Mouse (Mus musculus) CD4-positive, CD25-positive, alpha-beta regulatory T cell, adult 4 months (primary cell): ENCODE measurements at regions not wholly inside any gene's neighbourhood (a gene's known extent, or its start where the extent isn't known, plus 50 kb on each side); places are given as distances from the start of the nearest gene placed in this dataset.
A peak's percentile ranks its signal among the peaks of the same experiment; 100 is the strongest.

Source experiments
- ATAC-seq: one replicate; pipeline ENCODE4 v1.8.0; 2017

DNA sequence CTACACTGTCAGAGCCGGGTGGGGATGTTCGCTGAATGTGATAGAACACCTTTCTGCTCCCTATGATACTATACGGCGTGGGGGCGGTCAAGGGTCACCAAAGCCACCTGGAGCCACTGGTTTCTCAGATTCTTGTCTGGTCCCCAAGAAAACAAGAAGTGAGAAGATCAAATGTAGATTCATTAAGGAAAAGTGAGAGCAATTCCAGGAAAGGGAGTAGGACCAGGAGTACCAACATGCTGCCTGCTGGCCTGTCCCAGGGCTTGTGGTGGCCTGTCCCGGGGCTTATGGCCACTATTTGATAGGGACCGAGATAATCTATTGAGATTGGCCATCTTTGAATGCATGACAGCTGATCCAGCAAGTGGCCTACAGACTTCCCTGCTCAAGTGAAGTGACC is 58.8 kb upstream of the Fut8 start:
- ATAC-seq = no peak

- ATAC-seq = peak; percentile 66
Measured at GRCm38 (mm10) chr12:77177811-77178578, 59.9 kb upstream of the Fut8 start.

- peak; percentile 58 for ATAC-seq
Measured at GRCm38 (mm10) chr12:77177303-77177702, 60.6 kb upstream of the Fut8 start.

- ATAC-seq = no peak
Measured at GRCm38 (mm10) chr12:77174032-77174431, 63.9 kb upstream of the Fut8 start.

DNA sequence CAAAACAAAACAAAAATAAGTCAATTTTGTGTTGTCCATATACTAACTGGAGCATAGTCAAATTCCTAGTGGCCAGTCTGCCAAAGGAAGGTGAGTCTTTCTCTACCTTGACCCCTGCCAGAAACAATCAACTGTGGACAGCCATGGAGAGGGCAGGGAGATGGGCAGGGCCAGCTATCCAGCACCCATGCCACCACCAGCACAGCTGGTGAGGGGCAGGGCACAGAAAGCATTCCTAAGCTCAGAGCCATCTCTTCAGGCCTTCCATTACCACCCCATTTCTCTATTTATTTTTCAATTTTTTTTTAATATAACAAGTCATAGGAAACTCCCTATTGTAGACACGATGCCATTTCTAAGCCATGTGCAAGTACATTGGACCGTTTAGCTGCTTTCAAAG is 65.4 kb upstream of the Fut8 start:
- no peak for ATAC-seq

DNA sequence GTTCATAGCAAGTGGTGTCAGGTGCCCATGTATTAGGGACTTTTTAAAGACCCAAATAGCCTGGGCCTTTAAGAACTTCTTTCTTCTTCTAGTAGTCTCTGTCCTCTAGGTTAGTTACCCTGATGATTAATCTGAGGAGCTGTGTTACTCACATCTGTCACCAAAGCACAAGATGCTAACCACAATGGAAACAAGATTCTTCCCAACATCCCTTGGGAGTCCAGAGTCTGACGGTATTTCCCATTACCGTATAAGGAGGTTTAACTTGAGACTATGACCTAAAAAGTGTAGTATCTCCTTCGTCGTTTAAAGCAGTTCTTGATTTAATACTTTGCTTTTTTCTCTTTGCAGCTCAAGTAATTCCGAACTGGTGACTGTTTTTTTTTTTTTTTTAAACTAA is 67.7 kb upstream of the Fut8 start:
- no peak for ATAC-seq

DNA sequence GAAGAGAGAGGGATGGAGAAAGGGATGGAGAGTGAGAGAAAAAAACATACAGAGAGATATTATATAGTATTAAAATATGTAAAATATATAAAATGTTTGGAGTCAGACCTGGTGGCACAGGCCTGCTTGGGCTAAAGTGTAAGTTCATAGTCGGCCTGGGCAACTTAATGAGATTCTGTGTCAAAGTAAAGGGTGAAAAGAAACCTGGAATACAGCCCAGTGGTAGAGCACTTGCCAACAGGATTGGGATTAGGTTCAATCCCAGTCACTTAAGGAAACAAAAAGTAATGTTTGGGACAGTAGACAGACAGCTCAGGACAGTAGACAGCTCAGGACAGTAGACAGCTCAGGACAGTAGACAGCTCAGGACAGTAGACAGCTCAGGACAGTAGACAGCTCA is 69.6 kb upstream of the Fut8 start:
- no peak for ATAC-seq

GRCm38 (mm10) chr12:77156698-77157097 is 81.2 kb upstream of the Fut8 start:
- no peak for ATAC-seq

- ATAC-seq = no peak
Measured at GRCm38 (mm10) chr12:77155626-77156025, 82.3 kb upstream of the Fut8 start.

DNA sequence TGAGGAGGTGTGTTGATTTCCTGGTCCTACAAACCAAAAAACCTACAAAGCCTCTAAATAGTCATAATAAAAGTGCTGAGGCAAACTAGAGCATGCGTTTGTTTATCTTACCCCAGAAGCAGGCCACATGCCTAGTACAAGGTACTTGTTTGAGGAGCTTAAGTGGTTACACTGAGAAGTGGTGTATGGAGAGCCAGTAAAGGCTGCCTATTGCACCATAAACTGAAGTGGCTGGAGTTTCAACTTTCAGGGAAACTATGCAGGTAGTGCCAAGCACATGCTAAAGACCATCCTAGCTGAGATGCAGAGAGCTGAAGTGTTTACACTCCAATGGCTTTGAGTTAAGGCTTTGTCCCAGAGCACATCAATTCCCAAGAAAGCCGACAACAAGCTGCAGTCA is 86.5 kb upstream of the Fut8 start:
- ATAC-seq = no peak

DNA sequence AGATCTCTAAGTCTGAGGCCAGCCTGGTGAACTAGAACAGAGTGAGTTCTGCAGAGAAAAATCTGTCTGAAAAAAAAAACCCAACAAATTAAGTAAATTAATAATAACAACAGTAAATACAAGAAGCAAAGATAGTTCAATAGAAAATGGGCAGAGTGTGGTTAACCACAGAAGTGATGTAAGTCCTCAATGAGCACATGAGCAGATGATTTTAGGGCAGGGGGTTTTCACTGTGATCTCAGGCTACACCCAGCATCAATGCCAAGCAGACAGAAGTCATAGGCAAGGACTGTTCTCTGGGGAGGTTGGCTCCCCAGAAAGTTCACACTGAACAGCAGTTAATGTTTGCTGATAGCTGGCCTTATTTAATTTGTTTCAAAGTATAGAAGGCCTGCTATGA is 88.1 kb upstream of the Fut8 start:
- no peak for ATAC-seq

DNA sequence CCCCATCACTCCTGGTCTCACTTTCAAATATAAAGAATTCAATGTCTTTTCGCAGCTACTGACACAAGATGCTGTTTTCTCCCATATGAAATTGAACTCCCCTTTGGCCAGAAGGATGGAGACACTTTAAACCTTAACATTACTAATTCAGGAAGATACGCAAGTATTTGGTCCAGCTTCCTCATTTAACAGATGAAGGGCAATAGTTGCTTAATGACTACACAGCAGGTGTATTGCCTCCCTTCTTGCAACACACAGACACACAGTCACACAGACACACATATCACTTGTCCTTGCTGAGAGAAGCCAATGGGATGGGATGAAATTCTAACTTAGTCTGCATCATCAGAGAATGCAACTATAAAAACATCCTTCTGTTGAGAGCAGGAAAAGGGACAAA is 89.8 kb upstream of the Fut8 start:
- no peak for ATAC-seq

- ATAC-seq = no peak
Measured at GRCm38 (mm10) chr12:77143958-77144357, 94.0 kb upstream of the Fut8 start.

GRCm38 (mm10) chr12:77143521-77143920 is 94.4 kb upstream of the Fut8 start:
- no peak for ATAC-seq

GRCm38 (mm10) chr12:77143105-77143504 is 94.8 kb upstream of the Fut8 start:
- no peak for ATAC-seq

- no peak for ATAC-seq
Measured at GRCm38 (mm10) chr12:77142224-77142623, 95.7 kb upstream of the Fut8 start.

DNA sequence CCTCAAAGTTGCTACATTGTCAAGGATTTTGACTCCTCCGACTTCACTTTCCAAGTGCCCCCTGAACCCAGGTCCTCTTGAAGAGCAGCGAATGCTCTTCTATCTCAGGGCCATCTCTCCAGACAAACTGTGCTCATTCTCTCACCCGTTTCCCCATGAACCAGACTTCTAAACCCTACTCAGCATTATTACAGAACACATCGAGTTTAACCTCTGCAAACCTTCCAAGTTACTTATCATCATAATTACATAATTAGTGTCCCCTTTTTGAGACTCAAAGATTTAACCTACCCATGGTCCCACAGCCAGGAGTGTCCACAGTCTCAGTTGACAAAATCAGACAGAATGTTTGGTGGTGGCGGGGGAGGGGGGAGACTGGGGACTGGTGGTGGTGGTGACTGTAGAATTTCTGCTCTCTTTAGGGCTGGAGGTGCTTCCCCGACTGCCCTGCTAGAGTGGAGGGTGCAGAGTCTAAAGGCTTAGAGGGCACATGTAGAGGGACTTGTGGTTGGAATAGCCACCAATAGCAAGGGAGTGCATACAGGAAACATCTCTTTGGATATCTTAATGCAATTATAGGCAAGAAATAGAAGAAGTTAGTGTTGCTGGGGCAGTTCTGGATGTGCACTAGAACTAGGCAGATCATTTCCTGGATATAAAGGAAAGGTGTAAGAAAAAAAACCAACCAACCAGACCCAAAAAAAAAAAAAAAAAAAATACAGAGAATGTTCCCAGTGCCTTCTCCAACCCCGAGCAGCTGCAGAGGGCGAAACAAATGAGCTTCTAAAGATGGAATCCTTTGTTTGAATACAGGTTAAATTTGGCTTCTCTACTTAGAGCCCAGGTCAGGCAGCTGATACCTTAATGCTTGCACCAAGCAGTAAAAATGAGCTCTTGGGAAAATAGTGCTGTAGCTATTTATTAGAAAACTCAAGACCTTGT is 96.4 kb upstream of the Fut8 start:
- ATAC-seq = no peak

DNA sequence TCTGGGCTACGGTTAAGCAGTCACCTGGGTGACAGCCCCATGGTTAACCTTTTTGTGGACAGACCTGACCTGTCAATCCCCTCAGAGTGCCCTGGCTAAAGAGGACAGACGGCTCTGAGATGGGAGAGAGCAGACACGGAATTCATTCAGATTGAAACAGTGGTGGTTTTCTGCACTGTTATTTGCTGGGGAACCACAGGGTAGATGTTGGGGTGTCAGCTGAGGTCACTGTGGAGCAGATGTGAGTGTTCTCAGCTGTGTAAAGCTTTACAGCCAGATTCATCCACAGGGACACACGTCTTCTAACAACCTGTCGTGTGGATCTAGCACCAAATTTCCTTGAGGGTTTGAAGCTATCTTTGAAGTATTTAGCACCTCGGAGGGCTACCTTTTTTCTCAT is 97.3 kb upstream of the Fut8 start:
- no peak for ATAC-seq

GRCm38 (mm10) chr12:77140141-77140540 is 97.8 kb upstream of the Fut8 start:
- no peak for ATAC-seq

- no peak for ATAC-seq
Measured at GRCm38 (mm10) chr12:77139718-77140117, 98.2 kb upstream of the Fut8 start.

- ATAC-seq = peak; percentile 69
Measured at GRCm38 (mm10) chr12:77138506-77139201, 99.3 kb upstream of the Fut8 start.

- no peak for ATAC-seq
Measured at GRCm38 (mm10) chr12:77137291-77137830, 100.6 kb upstream of the Fut8 start.

GRCm38 (mm10) chr12:77135661-77136060 is 102.3 kb upstream of the Fut8 start:
- ATAC-seq = no peak
